Mouse (Mus musculus) right cerebral cortex, adult 18-20 months (tissue): ENCODE data around the gene Itga11.
A peak's percentile ranks its signal among the peaks of the same experiment; 100 is the strongest.

ENCODE experiments used
- DNase-seq: peaks from one replicate; pipeline ENCODE4 v3.0.0; 2022; ENCODE audit warnings: mixed read lengths

Itga11 gene

GRCm38 (mm10) chr9:62684311-62684710 lies 6.7 kb downstream of the Itga11 start:
- no peak for DNase-seq

- no peak for DNase-seq
These were observed 12.1 kb downstream of the Itga11 start for GRCm38 (mm10) chr9:62689748-62690147.

- no peak for DNase-seq
These were observed 16.4 kb downstream of the Itga11 start for GRCm38 (mm10) chr9:62694054-62694453.

- DNase-seq, result no peak
These were observed 17.6 kb downstream of the Itga11 start for GRCm38 (mm10) chr9:62695210-62695609.

GRCm38 (mm10) chr9:62696799-62697198 lies 19.2 kb downstream of the Itga11 start:
- no peak for DNase-seq

GRCm38 (mm10) chr9:62707267-62707666 lies 29.6 kb downstream of the Itga11 start:
- no peak for DNase-seq

GRCm38 (mm10) chr9:62707870-62708269 lies 30.2 kb downstream of the Itga11 start:
- no peak for DNase-seq

- peak; percentile 69 for DNase-seq
These were observed 32.4 kb downstream of the Itga11 start for GRCm38 (mm10) chr9:62709983-62710382.

- DNase-seq, result peak; percentile 27
These were observed 34.7 kb downstream of the Itga11 start for GRCm38 (mm10) chr9:62712374-62712773.

GRCm38 (mm10) chr9:62713040-62713439 lies 35.4 kb downstream of the Itga11 start:
- DNase-seq, result no peak

GRCm38 (mm10) chr9:62714336-62714735 lies 36.7 kb downstream of the Itga11 start:
- no peak for DNase-seq

GRCm38 (mm10) chr9:62717982-62718381 lies 40.4 kb downstream of the Itga11 start:
- peak; percentile 14 for DNase-seq

GRCm38 (mm10) chr9:62721791-62722190 lies 44.2 kb downstream of the Itga11 start:
- DNase-seq, result no peak

- DNase-seq, result peak; percentile 70
These were observed 45.1 kb downstream of the Itga11 start for GRCm38 (mm10) chr9:62722716-62723115.

- DNase-seq, result no peak
These were observed 46.5 kb downstream of the Itga11 start for GRCm38 (mm10) chr9:62724175-62724574.

GRCm38 (mm10) chr9:62725247-62725646 lies 47.6 kb downstream of the Itga11 start:
- no peak for DNase-seq

GRCm38 (mm10) chr9:62726472-62726871 lies 48.8 kb downstream of the Itga11 start:
- peak; percentile 12 for DNase-seq

- no peak for DNase-seq
These were observed 67.1 kb downstream of the Itga11 start for GRCm38 (mm10) chr9:62744558-62745275.

GRCm38 (mm10) chr9:62746646-62747045 lies 69.0 kb downstream of the Itga11 start:
- no peak for DNase-seq

- DNase-seq, result no peak
These were observed 72.0 kb downstream of the Itga11 start for GRCm38 (mm10) chr9:62749666-62750065.

- no peak for DNase-seq
These were observed 72.8 kb downstream of the Itga11 start for GRCm38 (mm10) chr9:62750381-62750780.

GRCm38 (mm10) chr9:62758288-62758687 lies 80.7 kb downstream of the Itga11 start:
- DNase-seq, result peak; percentile 87

- DNase-seq, result no peak
These were observed 82.0 kb downstream of the Itga11 start for GRCm38 (mm10) chr9:62759601-62760000.

GRCm38 (mm10) chr9:62763478-62763877 lies 85.9 kb downstream of the Itga11 start:
- peak; percentile 75 for DNase-seq

- DNase-seq, result peak; percentile 66
These were observed 87.7 kb downstream of the Itga11 start for GRCm38 (mm10) chr9:62765346-62765745.
